18 mouse cellular contexts compared by ENCODE assay signal in genomic region chr2:59672086-59672485, GRCm38 (mm10).
DNase-seq lines count a peak whose midpoint lies in the region; ATAC-seq and TF ChIP-seq lines count a peak whose summit lies in the region.
"Had no signal": no experiment of that assay in that cellular context is flagged by ENCODE, and none has a peak within 500 bp of the region (broad histone marks: within the 10 kb centered on the region; RNA-seq: fewer than 3 reads in every experiment).

No protein-coding gene starts in this region.

- intact Hi-C loops in heart, adult 2 months (cut with DNase I): loop anchor here (2.0 to 5.0 kb wide), 3 partner anchors 13 to 145 kb away; no protein-coding TSS in a partner anchor
- intact Hi-C loops in heart, postnatal 10 days (cut with DNase I): loop anchor here (5.0 kb wide), 1 partner anchor 60 kb away; the partner anchor contains the start of gene Tanc1

- H3K4me3 ChIP-seq in heart, adult 2 months: no peak overlapping the region
- H3K4me3 ChIP-seq in lung, embryonic 15.5 days: no peak overlapping the region
- H3K4me3 ChIP-seq in heart, embryonic 14.5 days (ENCODE audit: control insufficient read depth in 1 of 2, insufficient read depth in 1 of 2, low read depth in 1 of 2, low read length in 2 of 2): no peak overlapping the region
- H3K4me3 ChIP-seq: embryonic facial prominence, embryonic 12.5 days; forebrain, embryonic 10.5 days; limb, embryonic 13.5 days had no signal

- no peak for TF ChIP-seq POLR2A in heart, adult 2 months (IDR thresholded peaks at IDR 0.05; ENCODE audit: insufficient read depth, low read depth, low read length)

- TF ChIP-seq CTCF in heart, adult 2 months (IDR thresholded peaks at IDR 0.05): no peak

- peaks cover 8% of the 10 kb centered on the region for H3K36me3 ChIP-seq in heart, adult 2 months (ENCODE audit: control insufficient read depth, insufficient read depth, low read length)
- H3K36me3 ChIP-seq in lung, embryonic 15.5 days: no peaks in the 10 kb centered on the region
- H3K36me3 ChIP-seq in heart, embryonic 14.5 days (ENCODE audit: control insufficient read depth, insufficient read depth, low read length): no peaks in the 10 kb centered on the region
- H3K36me3 ChIP-seq: embryonic facial prominence, embryonic 12.5 days had no signal

- WGBS in heart, adult 2 months: 30% methylated on average over 4 of the region's 4 CpGs
- WGBS in lung, embryonic 15.5 days: 32% methylated on average over 4 of the region's 4 CpGs
- 38% methylated on average over 4 of the region's 4 CpGs for whole genome bisulfite sequencing in heart, embryonic 14.5 days

- TF ChIP-seq EP300 in heart, adult 2 months (IDR thresholded peaks at IDR 0.05; ENCODE audit: insufficient read depth, low read depth, low read length): no peak

- no peaks in the 10 kb centered on the region for H3K27me3 ChIP-seq in heart, adult 2 months (ENCODE audit: control insufficient read depth, insufficient read depth, low read length)
- no peaks in the 10 kb centered on the region for H3K27me3 ChIP-seq in lung, embryonic 15.5 days
- H3K27me3 ChIP-seq in heart, embryonic 14.5 days (ENCODE audit: control insufficient read depth, insufficient read depth, low read length): no peaks in the 10 kb centered on the region
- H3K27me3 ChIP-seq: embryonic facial prominence, embryonic 12.5 days; limb, embryonic 13.5 days had no signal

- H3K9me3 ChIP-seq in lung, embryonic 15.5 days: no peaks in the 10 kb centered on the region
- H3K9me3 ChIP-seq in heart, embryonic 14.5 days (ENCODE audit: control insufficient read depth, low read length): no peaks in the 10 kb centered on the region
- H3K9me3 ChIP-seq: embryonic facial prominence, embryonic 12.5 days; forebrain, embryonic 10.5 days; limb, embryonic 13.5 days had no signal

- no peak overlapping the region for H3K4me2 ChIP-seq in lung, embryonic 15.5 days
- H3K4me2 ChIP-seq in heart, embryonic 14.5 days (ENCODE audit: low read length): no peak overlapping the region
- H3K4me2 ChIP-seq: embryonic facial prominence, embryonic 12.5 days; limb, embryonic 13.5 days had no signal

- H3K27ac ChIP-seq in heart, adult 2 months: peak overlapping the region; percentile 95
- 0 out of 2 replicates have a peak overlapping the region, but pooled peaks have one; percentile 7 for H3K27ac ChIP-seq in lung, embryonic 15.5 days
- H3K27ac ChIP-seq in heart, embryonic 14.5 days (replicated peaks in 1 of 2; ENCODE audit: control insufficient read depth in 1 of 2, insufficient read depth in 1 of 2, low read depth in 2 of 2, low read length in 2 of 2): peak overlapping the region in 1 of 2 experiments; percentile 94; a peak in 2 of 4 replicates
- H3K27ac ChIP-seq: embryonic facial prominence, embryonic 12.5 days; forebrain, embryonic 10.5 days; hindbrain, postnatal 0 days; limb, embryonic 13.5 days had no signal

- H3K4me1 ChIP-seq in heart, adult 2 months (ENCODE audit: control insufficient read depth, insufficient read depth, low read length): peaks cover 36% of the 10 kb centered on the region
- H3K4me1 ChIP-seq in lung, embryonic 15.5 days: peaks cover 63% of the 10 kb centered on the region
- peaks cover 45 to 62% of the 10 kb centered on the region in 2 experiments for H3K4me1 ChIP-seq in heart, embryonic 14.5 days (ENCODE audit: control insufficient read depth in 2 of 2, insufficient read depth in 2 of 2, low read length in 2 of 2)

- ATAC-seq in lung, embryonic 15.5 days (ENCODE audit: borderline replicate concordance, extremely low read depth, low FRiP score, low TSS enrichment): no peak
- ATAC-seq in heart, embryonic 14.5 days (ENCODE audit: insufficient number of reproducible peaks, insufficient read depth, low FRiP score, low read depth): no peak
- ATAC-seq: hindbrain, postnatal 0 days had no signal

- peak in 1 of 2 experiments; percentile 44 for DNase-seq in heart, adult 2 months
- no peak for DNase-seq in heart, postnatal 10 days
- no peak for DNase-seq in lung, postnatal 25 days (ENCODE audit: low spot score)
- no peak for DNase-seq in right cerebral cortex, postnatal 14 days
- DNase-seq in T-cell, adult 2 months (ENCODE audit: low spot score): no peak
- DNase-seq: adrenal gland, adult 2 months; cerebellum, adult 11-12 months; cerebellum, postnatal 36 days; midbrain, embryonic 14.5 days; right cerebral cortex, adult 18-20 months; spleen, adult 18-20 months; thymus, postnatal 25 days had no signal

- H3K79me2 ChIP-seq in heart, adult 2 months (replicated peaks; ENCODE audit: control insufficient read depth, insufficient read depth, low read length): peaks cover 2% of the 10 kb centered on the region

- peak overlapping the region; percentile 47; the same call in 1 of the 2 replicates for H3K9ac ChIP-seq in heart, adult 2 months (ENCODE audit: low read depth, low read length)
- H3K9ac ChIP-seq in lung, embryonic 15.5 days: no peak overlapping the region
- peak overlapping the region; percentile 12; the same call in 1 of the 2 replicates for H3K9ac ChIP-seq in heart, embryonic 14.5 days (ENCODE audit: low read length)
- H3K9ac ChIP-seq: embryonic facial prominence, embryonic 12.5 days; limb, embryonic 13.5 days had no signal
